Mouse (Mus musculus) kidney, postnatal 36 days (tissue): ENCODE measurements around the gene Cdk2ap2.

Experiments
- DNase-seq, 2 experiments: peaks; one replicate each; pipeline ENCODE4 v3.0.0; 2021 to 2022; ENCODE audit warnings: mixed read lengths in 2 of 2

The Cdk2ap2 gene

GRCm38 (mm10) chr19:4094774-4095303, 2.1 kb upstream of the Cdk2ap2 start:
- no peak for DNase-seq

- no peak for DNase-seq
Observed at GRCm38 (mm10) chr19:4095802-4096201, 1.2 kb upstream of the Cdk2ap2 start.

- peak; percentile 90 to 91 for DNase-seq
Observed at GRCm38 (mm10) chr19:4097441-4097825, 451 bp downstream of the Cdk2ap2 start.

- DNase-seq: peak in 1 of 2 experiments; percentile 20
Observed at GRCm38 (mm10) chr19:4098426-4098825, 1.4 kb downstream of the Cdk2ap2 start.

- DNase-seq: peak; percentile 96 to 99
Observed at GRCm38 (mm10) chr19:4099056-4099455, 2.1 kb downstream of the Cdk2ap2 start.

- DNase-seq: peak; percentile 82 to 91
Observed at GRCm38 (mm10) chr19:4099837-4100717, 3.1 kb downstream of the Cdk2ap2 start, which contains the start of gene Pitpnm1. Gene Pitpnm1 (plus strand): TSS chr19:4099998.

- DNase-seq: peak in 1 of 2 experiments; percentile 42
Observed at GRCm38 (mm10) chr19:4100718-4101261, 3.8 kb downstream of the Cdk2ap2 start.

- DNase-seq: no peak
Observed at GRCm38 (mm10) chr19:4101466-4101865, 4.5 kb downstream of the Cdk2ap2 start.

- DNase-seq: no peak
Observed at GRCm38 (mm10) chr19:4102049-4102448, 5.1 kb downstream of the Cdk2ap2 start.

GRCm38 (mm10) chr19:4102626-4103025, 5.6 kb downstream of the Cdk2ap2 start:
- no peak for DNase-seq

- DNase-seq: no peak
Observed at GRCm38 (mm10) chr19:4103294-4103693, 6.3 kb downstream of the Cdk2ap2 start.

GRCm38 (mm10) chr19:4103792-4104191, 6.8 kb downstream of the Cdk2ap2 start:
- DNase-seq: no peak

- DNase-seq: no peak
Observed at GRCm38 (mm10) chr19:4104675-4105194, 7.8 kb downstream of the Cdk2ap2 start.

GRCm38 (mm10) chr19:4106654-4107053, 9.7 kb downstream of the Cdk2ap2 start:
- DNase-seq: peak; percentile 23 to 52

GRCm38 (mm10) chr19:4108535-4108934, 11.6 kb downstream of the Cdk2ap2 start:
- no peak for DNase-seq

- DNase-seq: no peak
Observed at GRCm38 (mm10) chr19:4112063-4112960, 15.3 kb downstream of the Cdk2ap2 start.

- peak; percentile 91 to 92 for DNase-seq
Observed at GRCm38 (mm10) chr19:4113186-4113805, 16.3 kb downstream of the Cdk2ap2 start.

GRCm38 (mm10) chr19:4113806-4114230, 16.8 kb downstream of the Cdk2ap2 start:
- DNase-seq: peak; percentile 56 to 64

GRCm38 (mm10) chr19:4114551-4114950, 17.6 kb downstream of the Cdk2ap2 start:
- no peak for DNase-seq

GRCm38 (mm10) chr19:4115144-4115543, 18.2 kb downstream of the Cdk2ap2 start:
- DNase-seq: no peak

- no peak for DNase-seq
Observed at GRCm38 (mm10) chr19:4115816-4116215, 18.8 kb downstream of the Cdk2ap2 start.

GRCm38 (mm10) chr19:4117006-4117405, 20.0 kb downstream of the Cdk2ap2 start:
- DNase-seq: no peak
